Mouse (Mus musculus) liver, embryonic 14.5 days (tissue): ENCODE data around the gene Myt1l. TPM values are rescaled to one million over a fixed set of nuclear protein-coding genes. Genes with fewer than 3 reads are reported as not detected.

Experiments
- ATAC-seq: fragments of 200-750 bp; cut with Nextera tagmentation; 2 replicates; pipeline ENCODE4 v1.8.0; 2017; ENCODE audit warnings: moderate number of reproducible peaks, mild to moderate bottlenecking, moderate library complexity; ENCODE audit not compliant: insufficient read depth
- DNase-seq, 3 experiments: peaks; one replicate each; pipeline ENCODE4 v3.0.0-alpha.2; 2012 to 2013; ENCODE audit warnings: low read depth in 3 of 3, low spot score in 3 of 3
- H3K27ac ChIP-seq: fragments of 300-500 bp; sonication (generic); 2 replicates; pipeline ENCODE4 v1.5.1; 2014; ENCODE audit warnings: moderate library complexity, mild to moderate bottlenecking, control low read depth, inconsistent platforms
- H3K27me3 ChIP-seq: fragments of 300-500 bp; sonication (generic); 2 replicates; pipeline ENCODE4 v1.6.1; 2014; ENCODE audit warnings: mild to moderate bottlenecking, low read length, moderate library complexity; ENCODE audit not compliant: control insufficient read depth, insufficient read depth
- H3K36me3 ChIP-seq: fragments of 300-500 bp; sonication (generic); replicated peaks from 2 replicates; pipeline ENCODE4 v1.6.1; 2014; ENCODE audit warnings: low read depth; ENCODE audit not compliant: control insufficient read depth, insufficient read depth
- H3K4me1 ChIP-seq, 2 experiments: fragments of 200-500 bp in 1 of 2; fragments of 300-500 bp in 1 of 2; sonication (generic) in 1 of 2; replicated peaks; 2 replicates each; pipeline ENCODE4 v1.6.1; 2012 to 2014; ENCODE audit warnings: antibody characterized with exemption in 1 of 2, inconsistent platforms in 1 of 2, low read length in 1 of 2; ENCODE audit not compliant: control insufficient read depth in 2 of 2, insufficient read depth in 2 of 2
- H3K4me2 ChIP-seq: fragments of 300-500 bp; sonication (generic); 2 replicates; pipeline ENCODE4 v1.6.1; 2014; ENCODE audit warnings: low read depth, mild to moderate bottlenecking, control low read depth, moderate library complexity
- H3K4me3 ChIP-seq, 2 experiments: fragments of 200-500 bp in 1 of 2; fragments of 300-500 bp in 1 of 2; sonication (generic) in 1 of 2; 2 replicates each; pipeline ENCODE4 v1.5.1; 2012 to 2014; ENCODE audit warnings: low read depth in 2 of 2, low read length in 2 of 2, mild to moderate bottlenecking in 2 of 2, control low read depth in 1 of 2, inconsistent platforms in 1 of 2, moderate library complexity in 1 of 2; ENCODE audit not compliant: insufficient read depth in 1 of 2
- H3K9ac ChIP-seq: fragments of 300-500 bp; sonication (generic); replicated peaks from 2 replicates; pipeline ENCODE4 v1.6.1; 2014; ENCODE audit warnings: mild to moderate bottlenecking, control low read depth, moderate library complexity
- H3K9me3 ChIP-seq: fragments of 300-500 bp; sonication (generic); 2 replicates; pipeline ENCODE4 v1.6.1; 2016; ENCODE audit warnings: low read length, mixed read lengths; ENCODE audit not compliant: control insufficient read depth
- CTCF ChIP-seq: IDR thresholded peaks from 2 replicates; pipeline ENCODE4 v1.5.1; 2016; ENCODE audit warnings: antibody characterized with exemption, low read depth, control low read depth
- EP300 ChIP-seq: IDR thresholded peaks from 2 replicates; pipeline ENCODE4 v1.6.1; 2016; ENCODE audit warnings: antibody characterized with exemption, low read depth
- WGBS: fragments of 180-500 bp; shearing (Covaris S2); extraction: QIAGEN DNeasy Blood & Tissue Kit; methylation state at CpG from one replicate; pipeline ENCODE4 v1.1.7; 2014; ENCODE audit not compliant: insufficient replicate concordance; 5-methylcytosine and 5-hydroxymethylcytosine counted together
- polyA plus RNA-seq, 2 experiments: library from polyadenylated mRNA; depleted of rRNA in 1 of 2; stranded (reverse) in 1 of 2; unstranded in 1 of 2; fragments of >200 nt; fragmentation: Nextera tagmentation in 1 of 2; extraction: Ambion mirVana in 1 of 2; gene quantifications; 2 replicates each; pipeline versions ENCODE4 v1.2.1 to v1.2.3; 2012 to 2014

Myt1l gene
- polyA plus RNA-seq, 2 experiments = not detected

- Histone ChIP-seq H3K27ac (no peak overlapping the region), H3K36me3 (no peaks in the 10 kb centered on the region), H3K4me3 (no peak overlapping the region), H3K27me3 (no peaks in the 10 kb centered on the region), H3K4me2 (no peak overlapping the region), H3K9ac (no peak overlapping the region), H3K4me1 (no peaks in the 10 kb centered on the region), H3K9me3 (no peaks in the 10 kb centered on the region)
- WGBS = 79% methylated on average over 10 of the region's 10 CpGs
- ATAC-seq (no peak), DNase-seq (no peak)
- TF ChIP-seq CTCF (no peak), EP300 (no peak)
Measured at GRCm38 (mm10) chr12:29655197-29655632, 127.0 kb downstream of the Myt1l start.

GRCm38 (mm10) chr12:29655673-29656072, 127.5 kb downstream of the Myt1l start:
- no peak for ATAC-seq
- WGBS = 59% methylated on average over 12 of the region's 12 CpGs

GRCm38 (mm10) chr12:29657061-29657460, 128.9 kb downstream of the Myt1l start:
- Histone ChIP-seq H3K4me3 (no peak overlapping the region), H3K9ac (no peak overlapping the region), H3K9me3 (no peaks in the 10 kb centered on the region), H3K27ac (no peak overlapping the region), H3K36me3 (no peaks in the 10 kb centered on the region), H3K27me3 (no peaks in the 10 kb centered on the region), H3K4me1 (no peaks in the 10 kb centered on the region), H3K4me2 (no peak overlapping the region)
- DNase-seq = no peak
- WGBS = 32% methylated on average over 3 of the region's 3 CpGs
- ATAC-seq = no peak
- TF ChIP-seq CTCF (no peak), EP300 (no peak)

More at GRCm38 (mm10) chr12:29655673-29656072, 127.5 kb downstream of the Myt1l start:
- TF ChIP-seq CTCF = no peak
- no peak for TF ChIP-seq EP300
- Histone ChIP-seq H3K4me1 (no peaks in the 10 kb centered on the region), H3K36me3 (no peaks in the 10 kb centered on the region), H3K9ac (no peak overlapping the region), H3K27me3 (no peaks in the 10 kb centered on the region), H3K4me3 (no peak overlapping the region), H3K9me3 (no peaks in the 10 kb centered on the region), H3K27ac (no peak overlapping the region), H3K4me2 (no peak overlapping the region)
- no peak for DNase-seq

DNA sequence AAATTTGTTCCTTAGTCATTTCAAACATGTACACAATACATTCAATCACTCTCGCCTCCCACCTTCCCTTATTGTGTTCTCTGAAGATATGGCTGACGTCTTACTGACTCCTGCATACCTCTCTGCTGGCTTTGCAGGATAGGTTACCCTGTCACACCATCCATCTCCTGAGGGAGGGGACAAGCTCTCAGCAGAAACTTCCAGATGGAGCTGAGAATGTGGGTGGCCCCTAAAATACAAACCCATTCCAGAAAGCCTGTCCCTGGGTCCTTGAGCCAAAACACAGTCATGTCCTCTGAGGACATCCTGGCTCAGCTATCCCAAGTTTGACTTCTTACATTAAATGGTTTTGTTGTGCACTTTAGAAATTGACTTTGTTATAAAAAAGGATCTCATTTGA, 129.7 kb downstream of the Myt1l start:
- H3K36me3 ChIP-seq = no peaks in the 10 kb centered on the region
- no peaks in the 10 kb centered on the region for H3K27me3 ChIP-seq
- H3K4me3 ChIP-seq = no peak overlapping the region
- no peak for DNase-seq
- H3K9ac ChIP-seq = no peak overlapping the region
- no peaks in the 10 kb centered on the region for H3K4me1 ChIP-seq
- H3K4me2 ChIP-seq = no peak overlapping the region
- H3K27ac ChIP-seq = no peak overlapping the region
- ATAC-seq = no peak
- H3K9me3 ChIP-seq = no peaks in the 10 kb centered on the region
- 46% methylated on average over 2 of the region's 2 CpGs for whole genome bisulfite sequencing
- TF ChIP-seq EP300 = no peak
- TF ChIP-seq CTCF = no peak

- no peaks in the 10 kb centered on the region for H3K36me3 ChIP-seq
- no peak overlapping the region for H3K4me3 ChIP-seq
- no peaks in the 10 kb centered on the region for H3K27me3 ChIP-seq
- no peak for ATAC-seq
- no peak overlapping the region for H3K4me2 ChIP-seq
- no peaks in the 10 kb centered on the region for H3K4me1 ChIP-seq
- 69% methylated on average over 7 of the region's 7 CpGs for WGBS
- DNase-seq = no peak
- H3K9me3 ChIP-seq = no peaks in the 10 kb centered on the region
- no peak overlapping the region for H3K9ac ChIP-seq
- no peak overlapping the region for H3K27ac ChIP-seq
- TF ChIP-seq CTCF (no peak), EP300 (no peak)
Measured at GRCm38 (mm10) chr12:29671984-29672383, 143.8 kb downstream of the Myt1l start.
